Mouse (Mus musculus): ENCODE measurements around the gene Ndst2. TPM values are rescaled to one million over a fixed set of nuclear protein-coding genes. Genes with fewer than 3 reads are reported as not detected.

Ndst2 gene
- polyA plus RNA-seq, 1 experiment from 2014 or later, result 12.6 TPM

DNA sequence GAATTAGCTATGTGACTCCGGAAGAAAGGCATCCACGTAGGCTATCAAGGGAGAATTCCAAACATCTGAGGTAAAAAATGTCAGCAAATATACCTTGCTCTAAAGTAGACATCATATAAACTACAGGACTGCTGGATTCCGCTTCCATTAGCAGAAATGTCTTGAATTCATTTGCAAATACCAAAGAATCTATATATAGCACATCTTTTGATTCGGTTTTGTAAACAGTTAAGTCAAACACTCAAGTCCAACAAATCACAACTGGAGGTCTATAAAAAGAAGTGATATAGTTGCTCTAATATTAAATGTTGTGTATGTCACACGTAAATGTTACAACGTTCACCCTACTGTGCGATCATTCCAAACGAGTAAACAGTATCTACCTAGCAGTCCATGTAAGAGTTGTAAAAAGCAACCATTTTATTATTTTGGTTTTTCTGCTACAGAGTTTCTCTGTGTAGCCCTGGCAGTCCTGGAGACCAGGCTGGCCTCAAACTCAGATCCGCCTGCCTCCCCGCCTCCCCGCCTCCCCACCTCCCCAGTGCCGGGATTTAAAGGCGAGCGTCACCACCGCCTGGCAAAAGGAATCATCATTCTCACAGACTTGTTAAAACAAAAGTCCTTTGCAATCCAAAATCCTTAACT is 32.1 kb downstream of the Ndst2 start:
- Histone ChIP-seq H3K27ac (ENCODE audit: low read depth) (peak overlapping the region; percentile 87), H3K36me3 (replicated peaks; ENCODE audit: insufficient read depth, low read length) (peaks cover 11% of the 10 kb centered on the region; the same call in 1 of the 2 replicates), H3K27me3 (ENCODE audit: insufficient read depth, low read length) (no peaks in the 10 kb centered on the region), H3K4me1 (ENCODE audit: insufficient read depth) (peaks cover 23% of the 10 kb centered on the region), H3K9ac (replicated peaks) (peak overlapping the region; percentile 77), H3K4me2 (ENCODE audit: low read depth, low read length) (peak overlapping the region; percentile 73), H3K9me3 (ENCODE audit: low read length) (no peaks in the 10 kb centered on the region), H3K4me3 (ENCODE audit: low read depth, low read length) (peak overlapping the region; percentile 83)
- TF ChIP-seq CTCF (IDR thresholded peaks at IDR 0.05; ENCODE audit: low read depth) (no peak), EP300 (IDR thresholded peaks at IDR 0.05; ENCODE audit: low read depth) (no peak)
- peak; percentile 35 for ATAC-seq
- no peak for DNase-seq
- 11% methylated on average over 15 of the region's 15 CpGs for WGBS (ENCODE audit: insufficient replicate concordance)

DNA sequence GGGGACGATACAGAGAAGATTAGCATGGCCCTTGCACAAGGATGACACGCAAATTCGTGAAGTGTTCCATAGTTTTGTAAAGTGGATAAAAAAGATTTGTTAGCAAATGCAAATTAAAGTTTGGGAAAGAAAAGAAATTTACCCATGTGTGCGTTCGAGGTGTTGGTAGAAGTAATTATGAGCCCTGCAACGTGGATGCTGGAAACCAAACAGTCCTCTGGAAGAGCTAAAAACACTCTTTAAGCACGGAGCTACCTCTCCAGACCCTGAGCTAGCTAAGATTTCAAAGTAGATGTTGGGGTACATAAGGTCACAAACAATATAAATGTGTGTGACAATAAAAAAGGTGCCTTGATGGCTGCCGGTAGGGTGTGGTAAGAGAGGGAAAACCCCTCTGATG is 32.8 kb downstream of the Ndst2 start:
- 81% methylated on average over 8 of the region's 8 CpGs for WGBS (ENCODE audit: insufficient replicate concordance)
- ATAC-seq, result no peak
- Histone ChIP-seq H3K9me3 (ENCODE audit: low read length) (no peaks in the 10 kb centered on the region), H3K4me1 (ENCODE audit: insufficient read depth) (peaks cover 24% of the 10 kb centered on the region), H3K4me2 (ENCODE audit: low read depth, low read length) (peak overlapping the region; percentile 73), H3K4me3 (ENCODE audit: low read depth, low read length) (peak overlapping the region; percentile 83; the same call in 1 of the 2 replicates), H3K27me3 (ENCODE audit: insufficient read depth, low read length) (no peaks in the 10 kb centered on the region), H3K9ac (replicated peaks) (peak overlapping the region; percentile 77; the same call in 1 of the 2 replicates), H3K36me3 (replicated peaks; ENCODE audit: insufficient read depth, low read length) (peaks cover 11% of the 10 kb centered on the region; the same call in 1 of the 2 replicates), H3K27ac (ENCODE audit: low read depth) (peak overlapping the region; percentile 31; the same call in 1 of the 2 replicates)
- TF ChIP-seq CTCF (IDR thresholded peaks at IDR 0.05; ENCODE audit: low read depth) (no peak), EP300 (IDR thresholded peaks at IDR 0.05; ENCODE audit: low read depth) (no peak)
- no peak for DNase-seq

DNA sequence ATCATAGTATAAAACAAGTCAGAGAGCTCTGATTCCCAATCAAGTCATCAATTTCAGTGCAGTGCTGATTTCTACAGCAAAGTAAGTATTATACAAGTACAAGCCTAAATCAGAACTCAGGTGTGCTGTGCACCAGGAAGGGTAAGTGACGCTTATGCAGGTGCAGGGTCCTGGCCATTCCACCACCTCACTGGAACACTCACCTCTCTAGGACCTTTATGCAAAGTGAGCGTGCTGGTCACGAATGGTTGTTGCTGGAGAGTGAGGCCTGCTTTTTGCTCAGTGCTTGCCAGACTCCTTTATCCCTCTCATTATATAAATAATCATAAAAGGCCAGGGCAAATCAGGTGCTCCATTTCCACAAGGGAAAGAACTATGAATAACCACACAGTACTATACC is 34.0 kb downstream of the Ndst2 start:
- Histone ChIP-seq H3K4me3 (ENCODE audit: low read depth, low read length) (no peak overlapping the region), H3K36me3 (replicated peaks; ENCODE audit: insufficient read depth, low read length) (peaks cover 11% of the 10 kb centered on the region; the same call in 1 of the 2 replicates), H3K9me3 (ENCODE audit: low read length) (no peaks in the 10 kb centered on the region), H3K9ac (replicated peaks) (no peak overlapping the region), H3K27ac (ENCODE audit: low read depth) (no peak overlapping the region), H3K27me3 (ENCODE audit: insufficient read depth, low read length) (no peaks in the 10 kb centered on the region), H3K4me2 (ENCODE audit: low read depth, low read length) (no peak overlapping the region), H3K4me1 (ENCODE audit: insufficient read depth) (peaks cover 33% of the 10 kb centered on the region)
- WGBS (ENCODE audit: insufficient replicate concordance), result 84% methylated on average over 3 of the region's 3 CpGs
- TF ChIP-seq EP300 (IDR thresholded peaks at IDR 0.05; ENCODE audit: low read depth) (no peak), CTCF (IDR thresholded peaks at IDR 0.05; ENCODE audit: low read depth) (no peak)
- no peak for ATAC-seq
- DNase-seq, result no peak

DNA sequence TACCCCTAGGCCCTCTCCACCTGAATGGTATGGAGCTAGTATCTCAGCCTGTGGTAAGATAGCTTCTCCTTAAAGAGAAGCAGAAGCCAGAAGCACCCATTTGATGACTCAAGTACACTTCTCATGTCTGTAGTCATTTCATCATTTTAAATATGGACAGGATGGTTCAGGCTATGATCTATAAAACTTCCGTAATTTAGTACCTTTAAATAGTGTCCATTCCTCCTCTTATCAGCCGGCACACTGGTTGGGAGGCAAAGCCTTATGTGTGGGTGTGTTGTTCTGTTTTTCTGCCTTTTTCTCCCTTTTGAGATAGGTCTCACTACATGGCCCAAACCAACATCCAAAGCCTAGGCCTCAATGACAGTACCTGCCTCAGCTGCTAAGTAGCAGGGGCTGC is 35.8 kb downstream of the Ndst2 start:
- H3K4me1 ChIP-seq (ENCODE audit: insufficient read depth), result peaks cover 39% of the 10 kb centered on the region
- no peaks in the 10 kb centered on the region for H3K9me3 ChIP-seq (ENCODE audit: low read length)
- H3K36me3 ChIP-seq (replicated peaks; ENCODE audit: insufficient read depth, low read length), result peaks cover 15% of the 10 kb centered on the region
- H3K4me2 ChIP-seq (ENCODE audit: low read depth, low read length), result no peak overlapping the region
- no peak overlapping the region for H3K27ac ChIP-seq (ENCODE audit: low read depth)
- 51% methylated on average over 2 of the region's 2 CpGs for WGBS (ENCODE audit: insufficient replicate concordance)
- ATAC-seq (no peak), DNase-seq (no peak)
- TF ChIP-seq EP300 (IDR thresholded peaks at IDR 0.05; ENCODE audit: low read depth), result no peak
- TF ChIP-seq CTCF (IDR thresholded peaks at IDR 0.05; ENCODE audit: low read depth), result no peak
- no peaks in the 10 kb centered on the region for H3K27me3 ChIP-seq (ENCODE audit: insufficient read depth, low read length)
- no peak overlapping the region for H3K4me3 ChIP-seq (ENCODE audit: low read depth, low read length)
- no peak overlapping the region for H3K9ac ChIP-seq (replicated peaks)

DNA sequence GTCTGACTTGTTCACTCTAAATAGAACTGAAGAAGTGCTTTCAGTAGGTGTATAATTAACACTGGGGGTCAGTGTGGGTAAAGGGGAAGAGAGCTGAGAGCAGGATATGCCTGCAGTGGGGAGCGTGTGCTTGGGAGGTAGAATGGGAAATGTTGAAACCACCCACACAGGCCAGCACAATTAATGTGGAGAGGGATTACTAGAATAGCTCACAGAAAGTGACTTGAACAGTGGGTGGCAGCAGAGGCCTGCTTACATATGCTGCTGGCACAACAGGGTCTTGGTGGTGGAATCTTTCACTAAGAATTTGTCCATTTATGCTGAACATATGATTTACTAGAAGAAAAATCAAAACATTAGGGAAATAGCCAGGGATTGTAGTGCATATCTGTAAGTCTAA is 37.4 kb downstream of the Ndst2 start:
- peak overlapping the region; percentile 93 for H3K4me2 ChIP-seq (ENCODE audit: low read depth, low read length)
- DNase-seq (peak; percentile 56), ATAC-seq (no peak)
- 19% methylated on average over 1 of the region's 1 CpGs for WGBS (ENCODE audit: insufficient replicate concordance)
- 0 out of 2 replicates have a peak overlapping the region, but pooled peaks have one; percentile 0 for H3K27ac ChIP-seq (ENCODE audit: low read depth)
- peaks cover 38% of the 10 kb centered on the region for H3K4me1 ChIP-seq (ENCODE audit: insufficient read depth)
- H3K27me3 ChIP-seq (ENCODE audit: insufficient read depth, low read length), result no peaks in the 10 kb centered on the region
- H3K36me3 ChIP-seq (replicated peaks; ENCODE audit: insufficient read depth, low read length), result peaks cover 29% of the 10 kb centered on the region
- H3K9me3 ChIP-seq (ENCODE audit: low read length), result no peaks in the 10 kb centered on the region
- H3K4me3 ChIP-seq (ENCODE audit: low read depth, low read length), result no peak overlapping the region
- H3K9ac ChIP-seq (replicated peaks), result peak overlapping the region; percentile 8; the same call in 1 of the 2 replicates
- TF ChIP-seq CTCF (IDR thresholded peaks at IDR 0.05; ENCODE audit: low read depth), result peak; percentile 69
- TF ChIP-seq EP300 (IDR thresholded peaks at IDR 0.05; ENCODE audit: low read depth), result no peak

DNA sequence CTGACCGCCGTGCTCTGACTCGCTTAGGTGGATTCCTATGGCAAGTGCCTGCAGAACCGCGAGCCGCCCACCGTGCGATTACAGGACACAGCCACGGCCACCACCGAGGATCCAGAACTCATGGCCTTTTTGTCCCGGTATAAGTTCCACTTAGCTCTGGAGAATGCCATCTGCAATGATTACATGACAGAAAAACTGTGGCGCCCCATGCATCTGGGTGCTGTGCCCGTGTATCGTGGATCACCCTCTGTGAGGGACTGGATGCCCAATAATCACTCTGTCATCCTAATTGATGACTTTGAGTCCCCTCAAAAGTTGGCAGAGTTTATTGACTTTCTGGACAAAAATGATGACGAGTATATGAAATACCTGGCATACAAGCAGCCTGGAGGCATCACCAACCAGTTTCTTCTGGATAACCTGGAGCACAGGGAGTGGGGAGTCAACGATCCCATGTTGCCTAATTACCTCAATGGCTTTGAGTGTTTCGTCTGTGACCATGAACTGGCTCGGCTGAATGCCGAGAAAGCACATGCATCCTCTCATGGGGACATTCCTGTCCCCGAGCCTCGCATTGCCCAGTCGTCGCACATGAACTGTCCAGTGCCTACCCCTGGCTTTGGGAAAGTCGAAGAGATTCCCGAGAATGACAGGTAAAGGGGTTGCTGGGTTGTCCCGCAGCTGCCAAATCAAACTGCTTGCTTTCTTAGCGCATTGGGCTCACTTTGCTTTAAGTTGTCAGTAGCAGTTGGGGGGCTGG is 38.4 kb downstream of the Ndst2 start:
- TF ChIP-seq EP300 (IDR thresholded peaks at IDR 0.05; ENCODE audit: low read depth), result no peak
- TF ChIP-seq CTCF (IDR thresholded peaks at IDR 0.05; ENCODE audit: low read depth), result no peak
- no peak for ATAC-seq
- Histone ChIP-seq H3K27me3 (ENCODE audit: insufficient read depth, low read length) (no peaks in the 10 kb centered on the region), H3K4me1 (ENCODE audit: insufficient read depth) (peaks cover 29% of the 10 kb centered on the region), H3K9ac (replicated peaks) (peak overlapping the region; percentile 93), H3K36me3 (replicated peaks; ENCODE audit: insufficient read depth, low read length) (peaks cover 39% of the 10 kb centered on the region), H3K4me2 (ENCODE audit: low read depth, low read length) (peak overlapping the region; percentile 93), H3K9me3 (ENCODE audit: low read length) (no peaks in the 10 kb centered on the region), H3K27ac (ENCODE audit: low read depth) (peak overlapping the region; percentile 96), H3K4me3 (ENCODE audit: low read depth, low read length) (peak overlapping the region; percentile 93)
- WGBS (ENCODE audit: insufficient replicate concordance), result 18% methylated on average over 27 of the region's 27 CpGs
- DNase-seq, result no peak

Data from liver, postnatal 0 days (tissue).